In the genomic region with DNA sequence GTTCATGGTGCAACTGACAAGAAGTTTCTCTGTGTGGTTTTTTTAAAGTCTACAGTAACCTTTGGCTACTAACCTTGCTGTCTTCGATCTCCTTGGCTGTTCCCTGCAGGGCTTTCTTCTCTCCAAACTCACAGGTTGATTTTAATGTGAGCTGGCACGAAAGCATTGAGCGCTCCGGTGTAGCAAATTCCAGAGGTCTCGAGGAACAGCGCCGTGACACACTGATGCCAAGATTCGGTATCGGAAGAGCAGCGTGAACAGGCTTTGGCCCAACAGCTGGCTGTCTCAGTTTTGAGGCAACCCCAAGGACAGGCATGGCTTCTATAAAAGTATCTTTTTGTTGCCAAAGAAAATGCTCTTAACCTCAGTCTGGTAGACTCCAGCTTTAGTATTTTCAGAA, we compare ENCODE assay signal across 12 mouse cellular contexts.
DNase-seq lines count a peak whose midpoint lies in the region; ATAC-seq and TF ChIP-seq lines count a peak whose summit lies in the region.
"Had no signal": no experiment of that assay in that cellular context is flagged by ENCODE, and none has a peak within 500 bp of the region (broad histone marks: within the 10 kb centered on the region; RNA-seq: fewer than 3 reads in every experiment).

No protein-coding gene starts in this region.

- no peaks in the 10 kb centered on the region for H3K9me3 ChIP-seq in forebrain, embryonic 10.5 days
- no peaks in the 10 kb centered on the region for H3K9me3 ChIP-seq in forebrain, embryonic 11.5 days (ENCODE audit: control insufficient read depth, low read length)
- H3K9me3 ChIP-seq: intestine, embryonic 15.5 days had no signal

- H3K9ac ChIP-seq in forebrain, embryonic 11.5 days (ENCODE audit: low read length): no peak overlapping the region
- H3K9ac ChIP-seq: intestine, embryonic 15.5 days had no signal

- peaks cover 13% of the 10 kb centered on the region for H3K4me1 ChIP-seq in forebrain, embryonic 10.5 days
- H3K4me1 ChIP-seq in forebrain, embryonic 11.5 days (replicated peaks; ENCODE audit: control insufficient read depth, insufficient read depth, low read length): no peaks in the 10 kb centered on the region; the same call in 1 of the 2 replicates
- H3K4me1 ChIP-seq: intestine, embryonic 15.5 days had no signal

- H3K36me3 ChIP-seq in forebrain, embryonic 10.5 days (replicated peaks): no peaks in the 10 kb centered on the region
- no peaks in the 10 kb centered on the region for H3K36me3 ChIP-seq in forebrain, embryonic 11.5 days (ENCODE audit: control insufficient read depth, insufficient read depth, low read length)
- H3K36me3 ChIP-seq: intestine, embryonic 15.5 days had no signal

- no peak for ATAC-seq in forebrain, embryonic 11.5 days (replicated peaks; ENCODE audit: low FRiP score)
- ATAC-seq: intestine, embryonic 15.5 days had no signal

- H3K4me2 ChIP-seq in forebrain, embryonic 11.5 days (ENCODE audit: low read depth, low read length, severe bottlenecking): no peak overlapping the region
- H3K4me2 ChIP-seq: intestine, embryonic 15.5 days had no signal

- 76% methylated on average over 10 of the region's 10 CpGs for whole genome bisulfite sequencing in forebrain, embryonic 10.5 days
- WGBS in forebrain, embryonic 11.5 days: 71% methylated on average over 10 of the region's 10 CpGs

- intact Hi-C loops in gastrocnemius, postnatal 14 days (cut with DNase I; ENCODE audit: low total_unique reads): loop anchor here (5.0 kb wide), 1 partner anchor 37 kb away; no protein-coding TSS in a partner anchor

- H3K27ac ChIP-seq in forebrain, embryonic 10.5 days: peak overlapping the region; percentile 44; the same call in 1 of the 2 replicates
- H3K27ac ChIP-seq in forebrain, embryonic 11.5 days (ENCODE audit: low read depth, low read length): no peak overlapping the region
- H3K27ac ChIP-seq in layer of hippocampus, adult 2 months: peak overlapping the region; percentile 28; the same call in 1 of the 2 replicates
- H3K27ac ChIP-seq: intestine, embryonic 15.5 days had no signal

- DNase-seq in forebrain, embryonic 10.5 days (ENCODE audit: extremely low spot score, low spot score): no peak
- no peak for DNase-seq in forebrain, embryonic 11.5 days (ENCODE audit: low spot score)
- DNase-seq in layer of hippocampus, adult 2 months (ENCODE audit: low spot score in 2 of 2): no peak
- DNase-seq in layer of hippocampus, postnatal 14 days (ENCODE audit: low spot score in 2 of 2): no peak
- peak; percentile 16 for DNase-seq in gastrocnemius, postnatal 14 days
- DNase-seq in retina, postnatal 1 day: peak; percentile 52
- no peak for DNase-seq in cerebellum, adult 9-10 months
- no peak for DNase-seq in natural killer cell, adult 2 months (ENCODE audit: low spot score in 2 of 2)
- DNase-seq: cerebellum, postnatal 36 days; lung, postnatal 4 days; spleen, adult 18-20 months had no signal

- no peaks in the 10 kb centered on the region for H3K27me3 ChIP-seq in forebrain, embryonic 10.5 days (ENCODE audit: poor library complexity, severe bottlenecking)
- no peaks in the 10 kb centered on the region for H3K27me3 ChIP-seq in forebrain, embryonic 11.5 days (ENCODE audit: control insufficient read depth, insufficient read depth, low read length)
- H3K27me3 ChIP-seq: intestine, embryonic 15.5 days had no signal

- TF ChIP-seq CTCF in layer of hippocampus, adult 2 months (conservative IDR thresholded peaks at IDR 0.05): no peak

- no peak overlapping the region for H3K4me3 ChIP-seq in forebrain, embryonic 10.5 days
- H3K4me3 ChIP-seq in forebrain, embryonic 11.5 days (ENCODE audit: low read depth, low read length): no peak overlapping the region
- no peak overlapping the region for H3K4me3 ChIP-seq in layer of hippocampus, adult 2 months
- H3K4me3 ChIP-seq: intestine, embryonic 15.5 days had no signal

Comparison
In these comparisons a context has a peak if more than half of its experiments do, and no peak if none do; other contexts are left out.
1. DNase-seq: peak in gastrocnemius, postnatal 14 days (single experiment) and retina, postnatal 1 day (single experiment); none in forebrain, embryonic 10.5 days (single experiment), forebrain, embryonic 11.5 days (single experiment), layer of hippocampus, adult 2 months (0 of 2), layer of hippocampus, postnatal 14 days (0 of 2), cerebellum, adult 9-10 months (single experiment) and natural killer cell, adult 2 months (0 of 2).